Mouse (Mus musculus): ENCODE results near the gene Cx3cr1.
"Not testable (repeated sequence)": the region's sequence is repeated elsewhere in the genome, so short reads cannot be mapped to it uniquely, and the experiment has no call there.

The Cx3cr1 gene

DNA sequence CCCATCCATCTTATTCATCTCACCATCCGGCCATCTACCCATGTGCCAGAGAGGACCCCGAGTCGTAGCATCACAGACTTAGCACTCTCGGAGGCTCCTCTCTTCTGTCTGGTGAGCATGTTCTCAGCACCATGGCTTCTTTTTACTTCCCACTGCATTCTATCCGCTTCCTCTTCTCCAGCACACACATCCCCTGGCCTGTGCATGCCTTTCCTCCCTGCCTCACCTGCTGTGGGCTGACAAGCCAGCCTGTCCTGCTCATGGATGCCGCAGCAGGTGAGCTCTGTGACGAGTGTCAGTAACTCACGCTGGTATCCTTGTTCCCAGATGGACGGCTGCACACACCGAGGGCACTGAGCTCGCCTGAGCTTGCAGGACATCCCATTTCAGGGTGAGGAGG, at the start of gene Cx3cr1:
TSS of gene Cx3cr1 (minus strand) at position 101 of the 400 bp plus-strand sequence.
- no peak for DNase-seq

DNA sequence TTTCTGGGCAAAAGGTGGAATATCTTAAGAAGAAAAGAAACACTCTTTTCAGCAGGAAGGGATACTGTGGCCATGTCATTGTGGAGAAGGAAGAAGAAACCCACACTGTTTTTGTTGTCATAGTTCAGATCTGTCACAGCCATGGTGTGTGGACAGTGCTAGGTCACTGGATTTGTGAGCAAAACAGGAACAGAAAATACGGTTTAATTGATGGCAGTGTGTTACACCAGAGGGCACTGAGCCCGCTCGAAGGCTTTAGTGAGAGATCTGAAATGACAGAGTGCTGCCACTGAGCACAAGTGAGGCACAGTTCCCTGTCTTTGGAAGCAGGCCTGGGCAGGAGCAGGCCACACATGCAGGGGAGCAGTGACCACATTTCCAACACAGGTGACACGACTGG, 48.5 kb upstream of the Cx3cr1 start:
- no peak for DNase-seq

DNA sequence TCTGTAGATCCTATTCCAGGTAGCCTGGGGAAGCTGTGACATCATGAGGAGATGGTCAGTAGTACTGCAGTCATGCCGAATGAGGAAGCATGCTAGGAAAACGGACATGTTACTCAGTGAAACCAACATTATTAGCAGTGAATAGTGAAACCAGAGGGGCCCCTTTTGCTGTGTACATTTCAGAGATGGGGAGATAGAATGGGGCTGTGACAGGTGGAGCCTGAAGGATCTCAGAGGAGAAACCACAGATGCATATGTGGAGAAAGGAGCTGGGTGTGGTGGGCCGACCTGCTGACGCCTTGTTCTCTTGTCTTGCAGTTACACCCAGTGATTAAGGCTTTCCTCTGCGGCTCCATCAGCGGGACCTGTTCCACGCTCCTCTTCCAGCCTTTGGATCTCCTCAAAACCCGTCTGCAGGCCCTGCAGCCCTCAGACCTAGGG, 46.5 kb upstream of the Cx3cr1 start:
- no peak for DNase-seq

DNA sequence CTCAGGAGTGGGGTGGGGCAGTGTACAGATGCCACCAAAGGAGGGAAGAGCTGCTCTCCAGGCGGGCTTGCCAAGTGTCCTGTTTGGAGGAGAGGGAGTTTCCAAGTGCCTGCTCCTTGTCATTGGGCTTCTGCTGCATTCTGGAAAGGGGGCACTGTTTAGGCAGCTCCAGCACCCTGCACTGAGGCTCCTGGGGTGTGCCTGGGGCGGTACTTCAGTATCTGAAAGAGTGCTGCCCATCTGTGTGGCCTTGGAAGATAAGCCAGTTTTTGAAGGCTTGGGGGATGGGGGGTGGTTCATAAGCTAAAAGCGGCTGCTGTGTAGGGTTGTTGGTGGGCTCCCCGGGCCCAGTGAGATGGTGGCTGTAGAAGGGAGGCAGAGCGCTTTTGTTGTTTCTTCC, 45.9 kb upstream of the Cx3cr1 start:
- no peak for DNase-seq

DNA sequence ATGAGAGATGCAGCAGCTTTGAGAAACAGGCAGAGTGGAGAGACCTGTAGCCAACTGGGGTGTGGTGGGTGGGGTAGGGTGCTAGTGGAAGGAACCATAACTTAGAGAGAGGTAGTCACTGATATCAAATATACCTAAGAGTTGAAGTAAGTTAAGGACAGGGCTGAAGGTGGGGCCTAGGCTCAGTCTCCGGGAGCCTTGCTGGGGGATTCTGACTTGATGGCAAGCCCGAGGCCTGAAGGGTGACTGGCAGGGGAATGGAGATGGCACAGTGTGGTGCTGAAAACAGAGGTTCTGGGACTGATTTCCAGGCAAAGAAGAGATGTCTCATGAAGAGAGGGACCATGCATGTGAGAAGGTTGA, 45.1 kb upstream of the Cx3cr1 start:
- no peak for DNase-seq

DNA sequence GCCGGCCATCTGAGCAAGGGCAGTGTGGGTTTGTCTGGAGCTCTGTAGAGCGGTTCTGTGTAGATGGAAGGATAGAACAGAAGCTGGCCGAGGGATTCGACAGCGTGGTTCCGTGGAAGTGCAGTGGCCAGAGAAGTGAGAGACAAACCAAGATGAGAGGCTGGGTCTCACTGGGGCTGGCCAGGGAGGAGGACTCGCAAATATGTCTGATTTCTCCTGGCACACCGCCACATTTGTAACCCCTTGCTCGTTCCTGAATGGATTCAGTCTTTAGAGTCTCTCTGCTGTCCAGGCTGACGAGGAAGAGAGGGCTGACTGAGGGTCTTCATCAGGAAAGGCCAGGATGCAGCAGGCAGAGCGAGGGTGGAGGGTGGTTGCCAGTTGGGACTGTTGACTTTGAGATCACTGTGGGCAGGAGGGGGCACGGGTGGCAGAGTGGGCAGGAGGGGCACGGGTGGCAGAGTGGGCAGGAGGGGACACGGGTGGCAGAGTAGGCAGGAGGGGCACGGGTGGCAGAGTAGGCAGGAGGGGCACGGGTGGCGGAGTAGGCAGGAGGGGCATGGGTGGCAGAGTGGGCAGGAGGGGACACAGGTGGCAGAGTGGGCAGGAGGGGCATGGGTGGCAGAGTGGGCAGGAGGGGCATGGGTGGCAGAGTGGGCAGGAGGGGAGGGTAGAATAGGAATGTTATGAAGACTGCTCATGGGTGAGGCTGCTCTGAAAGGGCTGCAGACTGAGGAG, 44.5 kb upstream of the Cx3cr1 start:
- DNase-seq: peak in 1 of 2 experiments; percentile 26

DNA sequence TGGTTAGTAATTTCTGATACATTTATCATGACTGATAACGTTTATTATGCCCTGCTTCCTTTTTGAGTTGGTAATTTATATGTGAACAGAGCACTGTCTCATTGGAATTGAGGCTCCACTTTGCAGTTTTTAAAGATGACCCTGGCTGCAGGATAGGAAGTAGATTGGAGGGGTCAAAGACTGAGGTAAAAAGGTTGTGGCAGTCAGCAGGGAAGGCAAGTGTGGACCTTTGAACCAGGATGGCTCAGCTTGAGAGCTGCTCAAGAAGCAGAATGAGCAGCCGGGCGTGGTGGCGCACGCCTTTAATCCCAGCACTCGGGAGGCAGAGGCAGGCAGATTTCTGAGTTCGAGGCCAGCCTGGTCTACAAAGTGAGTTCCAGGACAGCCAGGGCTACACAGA, 43.8 kb upstream of the Cx3cr1 start:
- DNase-seq: no peak

DNA sequence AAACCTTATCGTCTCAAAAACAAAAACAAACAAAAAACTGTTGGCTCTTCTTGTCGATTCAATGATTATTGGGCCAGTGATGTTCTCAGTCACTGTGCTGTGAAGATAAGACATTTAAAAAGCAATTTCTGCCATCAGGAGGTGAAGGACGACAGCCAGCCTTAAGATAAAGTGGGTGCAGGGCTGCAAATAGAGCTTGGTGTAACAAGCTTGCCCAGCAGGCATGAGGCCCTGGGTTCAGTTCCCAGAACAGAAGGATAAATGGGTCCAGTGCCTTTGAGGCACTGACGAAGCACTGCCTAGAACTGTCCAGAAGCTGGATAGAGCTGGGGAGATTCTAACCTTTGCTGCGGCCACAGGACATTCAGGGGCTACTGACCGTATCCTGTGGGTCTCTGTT, 42.8 kb upstream of the Cx3cr1 start:
- DNase-seq: no peak

DNA sequence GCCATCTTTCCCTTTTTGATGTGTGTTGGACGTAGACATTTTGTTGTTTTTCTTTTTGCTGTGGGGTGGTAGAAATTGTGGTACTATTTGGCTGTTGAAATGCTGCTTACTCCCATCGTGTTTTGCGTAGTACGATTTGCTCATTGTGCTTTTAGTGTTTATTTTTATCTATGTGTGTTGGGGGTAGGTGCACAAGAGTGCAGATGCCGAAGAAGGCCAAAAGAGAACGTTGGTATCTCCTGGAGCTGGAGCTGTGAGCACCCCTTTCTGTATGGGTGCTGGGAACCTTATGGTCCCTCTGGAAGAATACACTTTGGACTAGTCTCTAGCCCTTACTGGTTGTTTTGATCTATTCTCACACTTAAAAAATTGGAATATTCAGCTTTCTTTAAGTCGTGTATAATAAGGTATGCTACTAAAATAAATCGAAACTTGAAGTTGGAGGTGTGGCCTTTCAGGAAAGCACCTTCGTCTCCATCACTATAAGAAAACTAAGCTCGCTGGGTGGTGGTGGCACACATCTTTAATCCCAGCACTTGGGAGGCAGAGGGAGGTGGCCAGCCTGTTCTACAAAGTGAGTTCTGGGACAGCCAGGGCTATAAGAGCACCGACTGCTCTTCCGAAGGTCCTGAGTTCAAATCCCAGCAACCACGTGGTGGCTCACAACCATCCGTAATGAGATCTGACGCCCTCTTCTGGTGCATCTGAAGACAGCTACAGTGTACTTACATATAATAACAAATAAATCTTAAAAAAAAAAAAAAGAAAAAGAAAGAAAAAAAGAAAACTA, 41.7 kb upstream of the Cx3cr1 start:
- no peak for DNase-seq

DNA sequence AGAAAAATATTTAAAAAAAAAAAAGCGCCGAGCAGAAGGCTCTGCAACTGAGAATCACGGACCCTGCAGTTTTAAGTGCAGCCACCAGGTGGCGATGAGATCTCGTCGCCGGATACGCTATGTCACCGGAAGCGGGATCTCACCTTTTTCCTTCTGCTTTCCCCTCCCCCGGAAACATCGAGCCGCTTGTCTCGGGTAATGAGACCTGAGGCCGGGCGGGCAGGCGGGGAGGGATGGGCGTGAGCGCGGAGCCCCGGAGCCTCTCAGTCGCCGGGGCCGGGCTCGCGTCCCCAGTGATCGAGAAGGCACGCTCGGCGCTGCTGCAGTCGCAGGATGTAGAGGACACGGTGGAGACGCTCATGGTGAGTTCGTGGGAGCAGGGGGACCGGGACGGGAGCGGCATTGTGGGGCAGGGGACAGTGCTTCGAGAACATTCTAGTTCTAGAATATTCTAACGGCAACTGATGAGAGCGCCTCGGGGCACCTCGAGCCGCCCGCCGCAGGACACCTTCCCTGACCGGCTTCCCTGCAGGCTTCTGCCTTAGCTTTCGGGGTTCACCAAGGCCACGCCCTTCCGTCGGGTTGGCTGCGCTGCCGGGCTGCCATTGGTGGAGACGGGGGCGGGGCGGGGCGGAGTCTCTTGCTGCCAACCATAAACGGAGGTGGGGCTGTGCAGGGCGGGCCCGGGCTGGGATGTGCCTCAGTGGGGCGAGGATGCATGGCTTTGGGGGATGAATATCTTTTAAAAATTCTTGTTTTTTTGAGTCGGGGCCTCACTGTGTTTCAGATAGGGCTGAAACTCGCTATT, 40.7 kb upstream of the Cx3cr1 start, which contains the start of gene Slc25a38:
TSS of gene Slc25a38 (plus strand) at position 164 of the 808 bp plus-strand sequence.
- DNase-seq: peak; percentile 99

DNA sequence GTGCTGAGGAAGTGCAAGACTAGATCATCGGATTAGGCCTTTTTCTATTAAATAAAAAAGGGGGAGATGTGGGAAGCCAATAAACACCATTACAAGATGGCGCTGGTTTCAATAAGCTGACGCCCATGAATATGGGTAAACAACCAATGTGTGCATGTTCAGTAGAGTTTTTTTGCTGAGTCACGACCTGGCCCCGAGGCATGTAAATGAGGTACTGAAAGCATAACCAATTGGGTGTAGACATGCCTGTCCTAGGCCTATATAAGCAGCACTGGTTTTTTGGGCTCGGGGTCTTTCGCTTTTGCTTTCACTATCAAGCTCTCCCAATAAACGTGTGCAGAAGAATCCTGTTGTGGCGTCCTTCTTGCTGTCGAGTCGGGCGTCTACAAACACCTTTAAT, 39.3 kb upstream of the Cx3cr1 start:
- DNase-seq: not testable (repeated sequence)

DNA sequence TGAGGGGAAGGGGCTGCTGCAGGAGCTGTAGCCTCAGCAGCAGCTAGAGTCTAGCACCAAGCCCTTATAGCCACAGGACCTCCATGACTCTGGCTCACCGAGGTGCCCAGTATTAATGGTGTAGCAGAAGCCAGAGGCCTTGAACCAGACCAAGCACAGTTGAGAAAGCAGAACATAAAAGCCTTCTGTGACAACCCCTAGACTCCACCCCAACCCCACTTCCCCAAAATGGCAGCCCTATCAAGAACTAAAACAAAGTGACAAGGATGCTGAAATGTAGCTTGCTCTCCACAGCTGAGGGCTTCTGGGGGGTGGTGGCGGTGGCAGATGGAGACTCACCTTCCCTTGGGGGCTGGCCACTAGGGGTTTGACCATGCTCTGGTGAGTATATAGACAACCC, 31.5 kb upstream of the Cx3cr1 start:
- DNase-seq: no peak

DNA sequence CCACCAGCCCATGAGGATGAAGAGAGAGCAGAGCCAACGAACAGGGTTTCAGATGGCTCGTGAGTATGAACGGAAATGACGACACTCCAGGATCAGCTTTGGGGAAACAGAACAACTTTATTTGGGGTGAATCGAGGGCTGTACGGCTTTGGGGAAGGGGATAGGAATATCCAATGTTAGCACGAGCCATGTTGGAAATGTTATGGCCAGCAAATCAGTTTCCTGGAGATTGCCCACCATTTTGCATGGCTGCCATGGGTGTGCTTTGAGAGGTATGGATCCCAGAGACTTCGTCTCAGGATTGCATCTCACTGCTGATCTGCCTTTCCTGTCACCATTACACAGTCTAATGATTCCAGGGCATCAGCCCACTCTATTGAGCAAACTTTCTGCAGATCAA, 29.6 kb upstream of the Cx3cr1 start:
- DNase-seq: no peak

DNA sequence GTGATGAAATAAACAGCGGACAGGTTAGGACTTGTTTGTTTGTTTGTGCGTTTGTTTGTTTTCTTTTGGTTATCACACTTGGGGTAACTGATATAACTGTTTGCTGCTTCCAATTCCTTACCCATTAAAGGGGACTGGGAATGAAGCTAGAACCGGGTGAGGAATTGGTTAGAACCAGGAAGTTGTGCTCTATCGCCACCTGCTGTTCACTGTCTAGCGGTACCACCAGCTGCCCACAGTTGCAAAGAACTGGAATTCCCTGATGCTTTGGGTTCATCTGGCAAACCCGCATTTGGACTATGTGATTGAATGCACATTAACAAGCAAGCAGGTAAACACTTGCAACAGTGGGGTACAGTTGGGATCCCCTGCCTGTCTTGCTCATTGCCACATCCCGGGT, 29.0 kb upstream of the Cx3cr1 start:
- DNase-seq: peak; percentile 84 to 91

DNA sequence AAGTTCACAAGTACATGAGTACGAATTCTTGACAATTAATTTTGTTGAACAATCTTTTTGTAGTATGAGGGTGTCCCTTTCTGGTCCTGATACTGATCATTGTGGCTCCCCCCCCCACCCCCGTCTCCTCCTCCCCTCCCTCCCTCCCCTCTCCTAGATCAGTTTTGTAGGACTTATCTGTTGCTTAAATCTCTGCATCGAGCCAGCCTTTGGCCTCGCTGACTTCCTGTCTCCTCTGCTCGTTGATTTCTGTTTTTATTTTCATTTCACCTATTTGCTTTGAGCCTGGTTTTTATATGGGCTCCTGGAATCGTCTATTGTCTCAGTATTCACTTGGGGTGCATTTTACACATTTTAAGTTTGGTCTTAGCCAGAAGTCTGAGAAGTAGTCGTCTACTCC, 26.2 kb upstream of the Cx3cr1 start:
- no peak for DNase-seq

DNA sequence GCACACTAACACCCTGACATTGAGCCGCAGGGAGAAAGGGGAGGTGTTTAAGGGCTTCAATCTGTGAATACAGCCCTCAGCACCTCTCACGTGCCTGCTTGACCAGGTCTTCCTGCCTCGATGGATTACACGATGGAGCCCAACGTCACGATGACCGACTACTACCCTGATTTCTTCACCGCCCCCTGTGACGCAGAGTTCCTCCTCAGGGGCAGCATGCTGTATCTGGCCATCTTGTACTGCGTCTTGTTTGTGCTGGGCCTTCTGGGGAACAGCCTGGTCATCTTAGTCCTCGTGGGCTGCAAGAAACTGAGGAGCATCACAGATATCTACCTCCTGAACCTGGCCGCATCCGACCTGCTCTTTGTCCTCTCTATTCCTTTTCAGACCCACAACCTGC, 24.0 kb upstream of the Cx3cr1 start:
- DNase-seq: no peak

DNA sequence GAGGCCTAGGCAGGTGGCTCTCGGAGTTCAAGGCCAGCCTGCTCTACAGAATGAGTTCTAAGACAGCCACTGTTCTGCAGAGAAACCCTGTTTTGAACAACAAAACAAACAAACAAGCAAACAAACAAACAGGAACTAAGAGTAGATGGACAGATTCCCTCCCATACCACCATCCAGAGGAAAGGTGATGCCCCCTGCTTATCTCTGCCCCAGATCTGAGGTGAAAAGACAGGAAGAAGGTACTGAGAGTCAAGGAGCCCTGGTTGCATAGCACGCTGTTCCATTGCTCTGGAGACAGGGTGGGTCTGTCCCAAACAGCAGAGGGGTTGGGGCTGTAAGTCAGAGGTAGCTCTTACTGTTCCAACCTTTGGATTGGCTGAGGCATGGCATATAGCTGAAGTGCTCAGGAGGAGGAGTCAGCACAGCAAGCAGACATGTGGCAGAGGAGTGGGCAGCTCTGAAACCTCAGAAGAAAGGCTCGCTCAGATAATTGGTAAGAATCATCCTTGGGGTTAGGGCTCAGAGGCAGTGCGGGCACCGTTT, 22.1 kb upstream of the Cx3cr1 start, which contains the start of gene Ccr8:
TSS of gene Ccr8 (plus strand) at position 419 of the 543 bp plus-strand sequence.
- DNase-seq: no peak

DNA sequence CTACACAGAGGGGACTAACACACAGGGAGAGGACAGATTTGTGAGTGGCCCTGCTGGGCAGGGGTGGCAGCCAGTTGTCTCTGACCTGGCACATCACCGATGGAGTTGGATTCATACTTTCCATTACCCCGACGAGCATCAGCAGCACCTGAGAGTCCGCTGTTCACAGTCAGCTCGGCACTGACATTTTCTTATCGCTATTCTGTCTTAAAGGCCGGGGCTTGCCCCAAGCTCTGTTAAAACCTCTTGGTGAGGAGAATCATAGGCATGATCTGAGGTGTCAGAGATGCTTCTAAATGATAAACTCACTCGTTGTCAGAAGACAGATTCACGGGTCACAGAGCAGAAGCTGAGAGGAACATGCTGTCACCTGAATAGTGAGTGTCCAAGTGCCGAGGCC, 21.4 kb upstream of the Cx3cr1 start:
- no peak for DNase-seq

DNA sequence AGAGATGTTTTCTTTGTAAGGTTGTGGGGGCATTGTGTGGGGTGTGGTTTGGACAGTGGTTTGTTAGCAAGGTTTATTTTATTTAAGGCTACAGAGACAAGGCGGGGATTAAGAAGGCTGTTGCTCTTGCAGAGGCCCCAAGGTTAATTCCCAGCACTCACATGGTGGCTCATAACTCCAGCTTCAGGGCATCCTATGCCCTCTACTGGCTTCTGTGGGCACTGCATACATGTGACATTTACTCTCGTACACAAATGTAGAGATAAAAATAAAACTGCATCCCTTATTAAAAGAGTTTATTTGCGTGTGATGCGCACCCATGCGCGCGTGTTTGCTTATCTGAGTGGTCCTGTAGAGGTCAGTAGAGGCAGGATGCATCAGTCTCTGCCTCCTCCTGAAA, 19.4 kb upstream of the Cx3cr1 start:
- no peak for DNase-seq

DNA sequence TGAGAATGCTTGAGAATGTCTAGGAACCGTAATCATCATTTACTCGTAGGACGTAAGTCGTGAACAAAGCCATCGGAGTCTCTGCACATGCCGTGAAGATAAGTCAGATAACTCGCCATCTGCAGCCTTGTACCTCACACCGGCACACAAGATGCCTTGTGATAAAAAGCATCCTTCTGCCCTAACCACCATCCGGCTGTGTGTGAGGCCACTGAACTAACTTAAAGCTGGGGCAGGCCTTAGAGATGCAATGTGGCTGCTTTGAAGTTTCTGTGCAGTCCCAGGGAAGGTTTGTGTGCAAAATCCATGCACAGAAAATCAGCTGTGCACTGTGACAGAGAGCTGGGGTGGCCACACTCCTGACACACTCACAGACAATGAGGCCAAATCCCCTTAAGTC, 14.7 kb upstream of the Cx3cr1 start:
- no peak for DNase-seq

DNA sequence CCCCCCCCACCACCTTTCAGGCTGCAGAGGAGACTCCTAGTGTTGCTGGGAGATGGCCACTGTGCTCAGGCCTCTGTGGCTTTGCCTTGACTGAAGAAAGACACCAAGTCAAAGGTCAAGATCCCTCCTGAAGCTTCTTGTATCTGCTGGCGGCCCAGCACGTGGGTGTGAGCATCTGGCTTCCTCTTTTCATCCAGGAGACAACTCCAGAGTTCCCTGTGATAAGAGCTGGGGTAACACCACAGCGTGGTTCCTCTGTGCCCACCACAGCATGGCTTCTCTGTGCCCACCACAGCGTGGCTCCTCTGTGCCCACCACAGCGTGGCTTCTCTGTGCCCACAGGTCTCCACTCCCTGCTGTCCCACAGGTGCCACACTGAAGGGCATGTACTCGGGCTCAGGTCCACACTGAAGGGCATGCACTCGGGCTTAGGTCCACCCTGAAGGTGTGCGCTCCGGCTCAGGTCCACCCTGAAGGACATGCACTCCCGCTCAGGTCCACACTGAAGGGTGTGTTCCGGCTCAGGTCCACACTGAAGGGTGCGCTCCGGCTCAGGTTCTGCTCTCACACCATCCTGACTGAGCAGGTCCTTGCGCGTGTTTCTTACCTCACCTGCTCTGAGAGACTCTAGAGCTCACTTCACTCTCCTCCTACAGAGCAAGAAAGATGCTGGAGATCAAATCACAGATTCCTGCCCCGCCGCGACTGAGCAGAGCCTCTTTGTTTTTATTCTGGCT, 13.6 kb upstream of the Cx3cr1 start:
- no peak for DNase-seq

DNA sequence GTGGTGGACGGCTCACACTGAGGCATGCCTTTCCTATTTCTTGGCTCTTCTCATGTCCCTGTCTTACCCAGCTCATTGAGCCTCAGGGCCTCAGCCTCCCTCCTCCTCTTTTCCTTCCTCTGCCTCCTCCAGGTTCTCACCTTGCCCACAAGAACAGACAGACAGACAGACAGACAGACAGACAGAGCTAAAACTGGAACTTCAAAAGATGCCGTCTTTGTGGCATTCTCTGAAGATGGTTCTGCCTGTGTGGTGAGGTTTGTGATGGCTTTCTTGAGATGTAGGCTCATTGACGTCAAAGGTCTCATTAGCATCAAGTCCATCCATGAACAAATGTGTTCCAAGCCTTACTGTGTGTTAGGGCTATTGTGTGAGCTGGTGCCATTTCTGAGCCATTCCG, 13.0 kb upstream of the Cx3cr1 start:
- no peak for DNase-seq

Data from cerebellum, postnatal 10 days (tissue).